Mouse (Mus musculus) adipocyte (in vitro differentiated cells): ENCODE measurements around the gene Vmn1r85.
A peak's percentile ranks its signal among the peaks of the same experiment; 100 is the strongest.

Experiments
- DNase-seq: peaks from one replicate; pipeline ENCODE4 v3.0.0-alpha.2; 2016; ENCODE audit warnings: low spot score

Gene Vmn1r85

DNA sequence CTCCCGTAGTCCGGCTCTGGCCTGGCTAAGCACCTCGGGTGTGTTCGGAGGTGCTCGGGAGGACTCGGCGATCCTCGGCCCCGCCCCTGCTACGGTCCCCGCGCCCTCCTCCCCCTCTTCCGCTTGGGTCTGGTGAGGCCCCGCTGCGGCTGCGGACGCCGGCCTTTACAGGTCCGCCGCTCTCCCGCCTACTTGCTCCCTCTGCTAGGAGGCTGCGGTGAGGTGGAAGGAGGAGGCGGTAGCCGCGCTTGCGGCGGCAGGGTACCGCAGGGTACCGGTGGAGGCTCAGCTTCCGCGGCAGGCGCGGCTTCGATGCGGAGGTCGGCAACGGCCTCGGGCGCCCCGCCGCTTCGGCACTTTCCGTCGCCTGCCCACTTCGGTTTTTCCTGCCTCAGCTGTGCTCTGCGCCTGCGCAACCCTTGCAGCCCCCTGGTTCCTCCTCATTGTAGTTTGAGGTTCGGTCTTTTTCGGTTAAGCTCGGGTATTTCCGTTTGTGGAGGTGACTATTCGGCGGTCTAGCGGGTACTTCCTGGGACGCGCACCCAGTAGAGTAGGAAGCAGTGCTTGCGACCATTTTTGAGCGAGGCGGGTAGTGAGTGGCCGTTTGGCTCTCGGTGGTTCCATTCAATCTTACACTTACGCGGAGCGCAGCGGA, 56.9 kb downstream of the Vmn1r85 start, which contains the start of gene Ube2m:
Gene Ube2m (minus strand): TSS at position 375 of the 655 bp plus-strand sequence.
- DNase-seq = peak; percentile 85

DNA sequence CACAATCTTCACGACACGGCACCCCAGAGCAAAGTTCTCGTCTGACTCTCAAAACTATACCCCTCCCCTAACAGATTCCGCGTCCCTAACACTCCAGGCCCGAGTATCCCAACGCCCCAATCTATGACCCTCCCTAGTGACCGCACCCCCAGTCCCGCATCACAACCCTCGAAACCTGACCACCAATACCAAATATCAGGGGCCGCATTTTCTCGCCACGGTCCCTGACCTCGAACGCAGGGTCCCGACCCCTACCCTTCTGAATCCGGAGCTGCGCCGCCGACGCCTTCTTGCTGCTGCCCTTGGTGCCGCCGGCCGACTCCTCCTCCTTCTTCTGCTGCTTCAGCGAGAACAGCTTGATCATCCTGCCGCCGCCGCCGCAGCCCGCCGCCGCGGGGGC, 57.6 kb downstream of the Vmn1r85 start:
- DNase-seq = peak; percentile 41

DNA sequence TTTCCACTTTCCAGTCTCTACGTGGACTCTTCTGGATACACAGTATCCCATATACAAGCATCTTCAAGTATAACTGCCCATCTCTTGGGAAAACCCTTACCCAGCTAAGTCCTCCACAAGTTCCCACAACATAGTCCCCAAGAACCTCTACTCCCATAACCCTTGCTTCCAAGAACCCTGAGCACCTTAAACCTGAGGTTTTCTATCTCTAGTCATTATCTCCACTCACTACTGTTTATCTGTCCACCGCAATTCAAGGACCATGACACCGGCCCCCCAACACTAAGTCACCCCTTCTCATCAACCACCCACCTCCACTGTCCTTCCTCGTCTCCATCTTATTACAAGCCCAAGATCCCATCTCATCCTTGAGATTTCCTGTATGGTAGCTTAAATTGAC, 58.2 kb downstream of the Vmn1r85 start:
- no peak for DNase-seq

DNA sequence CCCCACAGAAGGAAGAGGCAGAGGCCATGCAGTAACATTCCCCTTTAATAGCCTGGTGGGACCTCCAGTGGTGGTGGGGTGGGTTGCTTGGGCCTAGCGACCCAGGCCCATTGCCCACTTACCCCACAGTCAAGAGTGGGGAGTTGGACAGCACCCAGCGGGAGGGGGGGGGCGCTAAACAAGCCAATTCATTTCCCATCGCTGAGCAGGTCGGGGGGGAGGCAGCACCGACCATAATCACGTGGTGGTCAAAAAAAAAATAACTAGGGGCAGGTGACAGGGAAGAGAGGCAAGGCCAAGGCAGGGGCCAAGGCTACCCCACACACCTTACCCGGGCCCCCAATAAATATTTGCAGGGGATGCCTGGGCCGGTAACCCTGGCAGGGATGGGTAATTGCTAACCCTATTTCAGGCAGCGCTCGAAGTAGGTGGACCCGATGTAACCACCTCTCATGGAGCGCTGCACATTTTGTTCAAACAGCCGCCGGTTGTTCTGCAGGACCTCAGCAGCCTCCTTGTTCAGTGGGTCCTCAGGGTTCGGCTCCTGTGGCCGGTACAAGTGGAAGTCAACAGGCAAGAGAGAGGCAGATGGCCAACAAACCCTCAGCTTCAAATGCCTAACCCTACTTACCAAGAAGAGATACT, 59.6 kb downstream of the Vmn1r85 start:
- DNase-seq = no peak

GRCm38 (mm10) chr7:13034148-13034977, 60.6 kb downstream of the Vmn1r85 start, which contains the start of gene Chmp2a:
Gene Chmp2a (minus strand): TSS chr7:13034807.
- DNase-seq = peak; percentile 91

DNA sequence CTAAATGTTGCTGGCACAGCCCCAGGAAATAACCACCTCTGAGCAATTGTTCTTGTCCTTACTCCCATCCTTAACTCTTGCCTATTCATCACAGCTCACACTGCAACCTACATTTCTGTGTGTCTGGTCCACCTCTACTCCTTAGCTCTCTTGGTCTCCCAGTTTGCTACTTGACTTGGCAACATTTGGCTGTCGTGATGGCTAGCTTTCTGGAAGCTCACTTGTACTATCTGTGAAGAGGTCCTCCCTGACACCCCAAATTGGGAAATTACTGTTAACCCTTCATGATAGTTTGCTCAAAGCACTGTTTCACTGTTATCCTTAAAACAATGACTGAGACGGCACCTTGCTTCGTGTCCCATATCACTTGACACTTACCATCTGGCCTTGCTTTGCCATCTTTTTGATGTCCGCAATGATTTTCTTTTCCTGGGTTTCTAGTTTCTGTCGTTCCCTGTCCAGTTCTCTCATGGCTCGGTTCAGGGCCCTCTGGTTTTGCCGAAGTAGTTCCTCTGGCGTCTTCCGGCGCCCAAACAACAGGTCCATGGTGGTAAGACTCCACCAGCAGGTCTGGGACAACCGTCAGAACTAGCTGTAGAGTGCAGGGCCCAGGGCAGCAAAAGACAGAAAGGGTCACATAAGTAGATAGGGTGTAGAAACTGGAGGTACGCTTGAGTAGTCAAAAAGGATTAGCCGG, 61.4 kb downstream of the Vmn1r85 start:
- no peak for DNase-seq
